Mouse (Mus musculus) ES-Bruce4 (cell line): Measurements from ENCODE around the gene Dgkb.

ENCODE experiments used
- CTCF ChIP-seq: IDR thresholded peaks from one replicate; pipeline ENCODE4 v1.8.1; 2011; ENCODE audit warnings: low read depth, low read length
- POLR2A ChIP-seq: IDR thresholded peaks from one replicate; pipeline ENCODE4 v1.8.1; 2011; ENCODE audit warnings: low read length; ENCODE audit not compliant: insufficient read depth

- TF ChIP-seq POLR2A (no peak), CTCF (no peak)
Measured at GRCm38 (mm10) chr12:37882796-37883195, 65.3 kb downstream of the Dgkb start.
